Mouse (Mus musculus) embryonic facial prominence, embryonic 11.5 days (tissue): ENCODE data around the gene Hbb-bt. TPM values are rescaled to one million over a fixed set of nuclear protein-coding genes. Genes with fewer than 3 reads are reported as not detected.
"Not testable (repeated sequence)": the region's sequence is repeated elsewhere in the genome, so short reads cannot be mapped to it uniquely, and the experiment has no call there.

Experiments used
- ATAC-seq: fragments of 200-750 bp; cut with Nextera tagmentation; replicated peaks from 2 replicates; pipeline ENCODE4 v1.8.0; 2017; ENCODE audit warnings: low read depth; ENCODE audit not compliant: insufficient number of reproducible peaks, low FRiP score, low TSS enrichment
- DNase-seq: peaks from one replicate; pipeline ENCODE4 v3.0.0-alpha.2; 2015; ENCODE audit warnings: low spot score
- H3K27ac ChIP-seq: fragments of 300-500 bp; sonication (generic); replicated peaks from 2 replicates; pipeline ENCODE4 v1.5.1; 2014; ENCODE audit warnings: mild to moderate bottlenecking, low read depth, low read length, control low read depth
- H3K27me3 ChIP-seq: fragments of 300-500 bp; sonication (generic); 2 replicates; pipeline ENCODE4 v1.6.1; 2014; ENCODE audit warnings: mild to moderate bottlenecking, low read length, moderate library complexity, mixed read lengths; ENCODE audit not compliant: control insufficient read depth, insufficient read depth
- H3K36me3 ChIP-seq: fragments of 300-500 bp; sonication (generic); replicated peaks from 2 replicates; pipeline ENCODE4 v1.6.1; 2014; ENCODE audit warnings: low read depth, mild to moderate bottlenecking, low read length, moderate library complexity, mixed read lengths; ENCODE audit not compliant: control insufficient read depth, insufficient read depth
- H3K4me1 ChIP-seq: fragments of 300-500 bp; sonication (generic); 2 replicates; pipeline ENCODE4 v1.6.1; 2014; ENCODE audit warnings: low read length, mixed read lengths; ENCODE audit not compliant: control insufficient read depth, insufficient read depth
- H3K4me2 ChIP-seq: fragments of 300-500 bp; sonication (generic); 2 replicates; pipeline ENCODE4 v1.6.1; 2014; ENCODE audit warnings: low read depth, mild to moderate bottlenecking, control low read depth, low read length, moderate library complexity
- H3K4me3 ChIP-seq: fragments of 300-500 bp; sonication (generic); 2 replicates; pipeline ENCODE4 v1.5.1; 2014; ENCODE audit warnings: low read depth, low read length, control low read depth
- H3K9ac ChIP-seq: fragments of 300-500 bp; sonication (generic); replicated peaks from 2 replicates; pipeline ENCODE4 v1.6.1; 2014; ENCODE audit warnings: mild to moderate bottlenecking, control low read depth, low read length
- H3K9me3 ChIP-seq: fragments of 300-500 bp; sonication (generic); replicated peaks from 2 replicates; pipeline ENCODE4 v1.6.1; 2016; ENCODE audit warnings: mild to moderate bottlenecking, low read length, inconsistent platforms, mixed read lengths; ENCODE audit not compliant: control insufficient read depth
- WGBS: fragments of 180-500 bp; shearing (Covaris S2); extraction: QIAGEN DNeasy Blood & Tissue Kit; methylation state at CpG from one replicate; pipeline ENCODE4 v1.1.7; 2014; 5-methylcytosine and 5-hydroxymethylcytosine counted together
- polyA plus RNA-seq: library from polyadenylated mRNA; unstranded; fragments of >200 nt; fragmentation: Nextera tagmentation; extraction: Ambion mirVana; gene quantifications from 2 replicates; pipeline ENCODE4 v1.2.1, GENCODE M21; 2014

The Hbb-bt gene
- polyA plus RNA-seq, 1 experiment from 2014 or later = 629 TPM

- Histone ChIP-seq H3K4me2 (no peak within 1 kb of the TSS), H3K4me3 (no peak within 1 kb of the TSS), H3K9ac (no peak within 1 kb of the TSS), H3K27me3 (no peaks in the 10 kb centered on the region), H3K27ac (no peak within 1 kb of the TSS), H3K9me3 (no peaks in the 10 kb centered on the region), H3K4me1 (no peaks in the 10 kb centered on the region), H3K36me3 (no peaks in the 10 kb centered on the region)
- DNase-seq = no peak
- 77% methylated on average over 3 of the region's 3 CpGs for WGBS
- ATAC-seq = no peak
Measured at GRCm38 (mm10) chr7:103840268-103840667, 26.5 kb upstream of the Hbb-bt start, which contains the start of gene Hbb-bh2. Gene Hbb-bh2, minus strand, starts transcription at chr7:103840520.

DNA sequence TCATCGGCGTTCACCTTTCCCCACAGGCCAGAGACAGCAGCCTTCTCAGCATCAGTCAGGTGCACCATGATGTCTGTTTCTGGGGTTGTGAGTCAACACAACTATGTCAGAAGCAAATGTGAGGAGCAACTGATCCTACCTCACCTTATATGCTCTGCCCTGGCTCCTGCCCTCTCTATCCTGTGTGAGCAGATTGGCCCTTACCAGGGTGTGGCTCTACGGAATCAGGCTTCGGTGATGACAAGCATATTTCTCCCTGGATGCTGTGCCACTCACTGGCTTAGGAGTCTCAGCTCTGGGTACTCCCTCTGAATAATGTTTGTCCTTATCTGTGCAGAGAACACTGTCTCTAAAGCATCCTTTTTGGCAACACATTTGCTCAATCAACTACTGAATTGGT is 14.0 kb upstream of the Hbb-bt start, which contains the start of gene Hbb-bs:
Hbb-bs (minus strand) TSS at position 289 of the 400 bp plus-strand sequence.
- Histone ChIP-seq H3K9ac (no peak within 1 kb of the TSS), H3K27ac (no peak within 1 kb of the TSS), H3K4me3 (no peak within 1 kb of the TSS), H3K27me3 (no peaks in the 10 kb centered on the region), H3K9me3 (no peaks in the 10 kb centered on the region), H3K36me3 (no peaks in the 10 kb centered on the region), H3K4me1 (no peaks in the 10 kb centered on the region), H3K4me2 (no peak within 1 kb of the TSS)
- DNase-seq (no peak), ATAC-seq (no peak)
- 90% methylated on average over 4 of the region's 4 CpGs for WGBS

DNA sequence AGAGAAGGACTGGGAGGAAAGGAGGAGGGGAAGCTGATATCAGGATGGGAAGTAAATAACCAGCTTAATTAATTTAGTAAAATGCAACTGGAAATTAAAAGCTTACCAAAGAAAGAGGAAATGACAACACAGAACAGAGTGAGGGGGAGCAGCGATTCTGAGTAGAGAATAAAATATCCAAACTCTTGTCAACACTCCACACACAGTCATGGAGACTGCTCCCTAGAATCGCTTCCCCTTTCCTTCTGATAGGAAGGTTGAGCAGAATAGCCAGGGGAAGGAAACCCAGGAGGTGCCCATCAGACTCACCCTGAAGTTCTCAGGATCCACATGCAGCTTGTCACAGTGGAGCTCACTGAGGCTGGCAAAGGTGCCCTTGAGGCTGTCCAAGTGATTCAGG is 13.3 kb upstream of the Hbb-bt start:
- not testable (repeated sequence) for H3K9ac ChIP-seq, H3K4me2 ChIP-seq, H3K27me3 ChIP-seq, H3K4me3 ChIP-seq, H3K9me3 ChIP-seq, ATAC-seq, H3K36me3 ChIP-seq, H3K4me1 ChIP-seq, H3K27ac ChIP-seq, DNase-seq
- WGBS = no CpG with 5 or more reads among the region's 2 CpGs

- no peak overlapping the region for H3K9ac ChIP-seq
- H3K27ac ChIP-seq = no peak overlapping the region
- no peaks in the 10 kb centered on the region for H3K9me3 ChIP-seq
- H3K4me1 ChIP-seq = no peaks in the 10 kb centered on the region
- no peak overlapping the region for H3K4me3 ChIP-seq
- H3K36me3 ChIP-seq = no peaks in the 10 kb centered on the region
- ATAC-seq (no peak), DNase-seq (no peak)
- H3K4me2 ChIP-seq = no peak overlapping the region
- H3K27me3 ChIP-seq = no peaks in the 10 kb centered on the region
- WGBS = 52% methylated on average over 3 of the region's 3 CpGs
Measured at GRCm38 (mm10) chr7:103826255-103826887, 12.6 kb upstream of the Hbb-bt start.

DNA sequence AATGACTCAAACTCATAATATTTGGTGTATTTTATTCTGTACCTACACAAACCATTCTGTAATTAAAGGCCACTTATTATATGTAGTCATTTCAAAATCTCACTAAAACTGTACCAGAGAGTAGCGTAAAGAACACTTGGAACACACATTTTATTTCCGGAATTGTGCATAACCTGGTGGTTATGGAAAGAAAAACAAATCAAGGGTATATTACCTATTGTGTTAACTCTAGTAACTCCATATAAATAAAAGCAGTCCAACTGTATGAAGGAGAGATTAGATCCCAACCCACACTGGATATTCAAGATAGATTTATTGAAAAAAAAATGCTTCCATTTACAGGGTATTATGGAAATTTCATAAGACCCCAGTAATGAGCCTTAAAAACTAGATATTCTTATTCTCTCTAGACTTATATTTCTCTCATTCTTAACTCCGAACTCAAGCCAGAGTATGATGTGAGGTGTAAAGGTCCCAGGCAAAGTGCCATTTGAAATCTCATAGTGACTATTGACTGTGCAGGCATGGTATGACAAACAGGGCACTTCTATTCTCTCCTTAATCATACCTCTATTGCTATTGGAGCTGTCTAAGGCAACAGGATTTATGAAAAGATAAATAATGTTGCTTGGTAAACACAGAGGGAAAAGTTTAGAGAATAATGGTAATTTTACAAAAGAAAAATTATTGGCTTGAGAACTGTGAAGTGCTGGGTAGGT is 11.9 kb upstream of the Hbb-bt start:
- WGBS = 94% methylated on average over 3 of the region's 3 CpGs
- Histone ChIP-seq H3K36me3 (no peaks in the 10 kb centered on the region), H3K4me2 (no peak overlapping the region), H3K4me3 (no peak overlapping the region), H3K27ac (no peak overlapping the region), H3K27me3 (no peaks in the 10 kb centered on the region), H3K9me3 (no peaks in the 10 kb centered on the region), H3K4me1 (no peaks in the 10 kb centered on the region), H3K9ac (no peak overlapping the region)
- no peak for DNase-seq
- ATAC-seq = no peak

- Histone ChIP-seq H3K4me1 (no peaks in the 10 kb centered on the region), H3K27me3 (no peaks in the 10 kb centered on the region), H3K4me2 (no peak overlapping the region), H3K9me3 (no peaks in the 10 kb centered on the region), H3K27ac (no peak overlapping the region), H3K9ac (no peak overlapping the region), H3K36me3 (no peaks in the 10 kb centered on the region), H3K4me3 (no peak overlapping the region)
- ATAC-seq (no peak), DNase-seq (no peak)
- 90% methylated on average over 2 of the region's 2 CpGs for WGBS
Measured at GRCm38 (mm10) chr7:103824597-103824996, 10.8 kb upstream of the Hbb-bt start.

DNA sequence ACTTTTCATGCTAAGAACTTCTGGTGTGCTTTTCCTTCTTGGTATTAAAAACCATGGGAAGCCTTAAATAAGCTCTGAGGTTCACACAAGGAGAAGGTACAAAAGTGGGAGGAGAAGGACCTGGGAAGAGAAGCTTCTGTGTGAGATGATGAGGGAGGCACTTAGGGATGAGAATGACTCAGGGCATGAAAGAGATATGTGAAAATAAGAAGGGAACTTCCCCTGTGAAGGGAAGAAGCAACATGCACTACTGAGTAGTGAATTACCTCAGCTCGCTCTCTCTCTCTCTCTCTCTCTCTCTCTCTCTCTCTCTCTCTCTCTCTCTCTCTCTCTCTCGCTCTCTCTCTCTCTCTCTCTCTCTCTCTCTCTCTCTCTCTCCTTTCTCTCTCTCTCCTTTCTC is 1.3 kb upstream of the Hbb-bt start:
- not testable (repeated sequence) for H3K9ac ChIP-seq, H3K27ac ChIP-seq, H3K27me3 ChIP-seq, DNase-seq, H3K4me1 ChIP-seq, H3K36me3 ChIP-seq, H3K9me3 ChIP-seq, ATAC-seq, H3K4me3 ChIP-seq, H3K4me2 ChIP-seq
- WGBS = 67% methylated on average over 1 of the region's 2 CpGs

DNA sequence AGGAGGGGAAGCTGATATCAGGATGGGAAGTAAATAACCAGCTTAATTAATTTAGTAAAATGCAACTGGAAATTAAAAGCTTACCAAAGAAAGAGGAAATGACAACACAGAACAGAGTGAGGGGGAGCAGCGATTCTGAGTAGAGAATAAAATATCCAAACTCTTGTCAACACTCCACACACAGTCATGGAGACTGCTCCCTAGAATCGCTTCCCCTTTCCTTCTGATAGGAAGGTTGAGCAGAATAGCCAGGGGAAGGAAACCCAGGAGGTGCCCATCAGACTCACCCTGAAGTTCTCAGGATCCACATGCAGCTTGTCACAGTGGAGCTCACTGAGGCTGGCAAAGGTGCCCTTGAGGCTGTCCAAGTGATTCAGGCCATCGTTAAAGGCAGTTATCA is 644 bp downstream of the Hbb-bt start:
- H3K27me3 ChIP-seq, H3K9ac ChIP-seq, H3K9me3 ChIP-seq, DNase-seq, H3K27ac ChIP-seq, ATAC-seq, H3K36me3 ChIP-seq, H3K4me3 ChIP-seq, H3K4me2 ChIP-seq, H3K4me1 ChIP-seq: not testable (repeated sequence)
- no CpG with 5 or more reads among the region's 3 CpGs for WGBS
